Mouse (Mus musculus): ENCODE measurements around the gene Rab6b. TPM values are rescaled to one million over a fixed set of nuclear protein-coding genes. Genes with fewer than 3 reads are reported as not detected.

The Rab6b gene
- polyA plus RNA-seq, 1 experiment = not detected

- TF ChIP-seq GATA1 (IDR thresholded peaks at IDR 0.05; ENCODE audit: low read length) = no peak
Measured at GRCm38 (mm10) chr9:103153286-103153685, 41.7 kb downstream of the Rab6b start.

DNA sequence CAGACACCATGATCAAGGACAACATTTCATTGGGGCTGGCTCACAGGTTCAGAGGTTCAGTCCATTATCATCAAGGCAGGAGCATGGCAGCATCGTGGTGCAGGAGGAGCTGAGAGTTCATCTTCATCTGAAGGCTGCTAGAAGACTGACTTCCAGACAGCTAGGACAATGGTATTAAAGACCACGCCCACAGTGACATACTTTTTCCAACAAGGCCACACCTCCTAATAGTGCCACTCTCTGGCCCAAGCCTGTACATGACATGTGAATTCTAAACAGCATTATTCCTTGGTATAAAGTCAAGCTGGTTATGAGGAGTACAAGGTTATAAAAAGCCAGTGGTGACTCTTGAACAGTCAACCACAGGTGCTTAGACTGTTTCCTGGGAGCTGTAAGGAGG, 43.0 kb downstream of the Rab6b start:
- no peak for TF ChIP-seq GATA1 (IDR thresholded peaks at IDR 0.05; ENCODE audit: low read length)

GRCm38 (mm10) chr9:103163806-103164205, 52.2 kb downstream of the Rab6b start:
- no peak for TF ChIP-seq GATA1 (IDR thresholded peaks at IDR 0.05; ENCODE audit: low read length)

- no peak for TF ChIP-seq GATA1 (IDR thresholded peaks at IDR 0.05; ENCODE audit: low read length)
Measured at GRCm38 (mm10) chr9:103168046-103168445, 56.5 kb downstream of the Rab6b start.

DNA sequence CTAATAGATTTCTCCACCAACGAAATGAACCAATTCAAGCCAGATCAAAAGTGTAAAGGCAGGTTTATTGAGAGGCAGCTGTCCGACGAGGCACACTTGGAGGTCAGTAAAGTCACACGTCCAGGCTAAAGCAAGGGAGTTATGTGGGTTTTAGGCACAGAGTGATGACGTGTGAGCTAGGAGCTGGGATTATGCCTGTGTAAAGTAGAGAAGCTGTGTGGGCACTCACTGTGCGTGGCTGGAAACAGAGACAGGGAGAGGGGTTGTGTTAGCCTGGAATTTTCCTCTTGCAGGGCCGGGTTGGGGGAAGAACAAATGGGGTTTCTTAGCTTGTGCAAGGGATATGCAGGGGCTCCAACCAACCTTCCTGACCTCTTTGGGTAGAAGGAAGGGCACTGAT, 57.2 kb downstream of the Rab6b start:
- TF ChIP-seq GATA1 (IDR thresholded peaks at IDR 0.05; ENCODE audit: low read length) = no peak

DNA sequence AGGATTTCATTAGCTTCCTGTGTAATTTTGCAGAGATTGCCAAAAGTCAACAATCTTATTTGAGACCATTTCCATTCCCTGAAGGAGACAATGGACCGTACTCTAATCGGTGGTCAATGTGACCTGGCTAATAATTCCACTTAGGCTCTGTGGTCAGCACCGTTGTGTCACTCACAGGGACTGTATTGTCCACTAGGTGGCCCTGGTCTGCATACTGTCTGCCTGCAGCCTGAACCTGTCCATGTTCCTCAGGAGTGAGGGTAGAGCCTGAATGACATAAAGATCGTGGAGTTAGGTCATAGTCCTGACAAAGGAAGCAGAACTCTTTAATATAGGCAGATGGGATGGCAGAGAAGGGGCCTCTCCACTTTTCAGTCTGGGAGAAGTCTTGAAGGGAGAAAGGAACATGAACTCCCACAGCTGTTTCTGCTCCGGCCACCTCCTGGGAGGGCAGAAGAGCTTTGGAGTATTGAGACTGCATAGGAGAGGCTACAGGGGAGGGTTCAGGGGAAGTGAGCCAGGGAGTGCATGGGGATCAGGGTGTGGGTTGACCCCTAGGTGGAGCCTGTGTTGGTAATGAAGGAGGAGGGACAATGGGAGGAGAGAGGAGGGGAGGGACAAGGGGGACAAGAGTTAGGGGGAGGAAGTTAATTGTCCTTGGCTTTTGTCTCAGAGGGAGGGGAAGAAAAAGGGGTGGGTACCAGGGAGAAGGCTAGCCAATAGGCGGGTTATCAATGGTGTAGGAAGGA, 63.4 kb downstream of the Rab6b start:
- no peak for TF ChIP-seq GATA1 (IDR thresholded peaks at IDR 0.05; ENCODE audit: low read length)

- no peak for TF ChIP-seq GATA1 (IDR thresholded peaks at IDR 0.05; ENCODE audit: low read length)
Measured at GRCm38 (mm10) chr9:103175692-103176091, 64.1 kb downstream of the Rab6b start.

GRCm38 (mm10) chr9:103180303-103180702, 68.7 kb downstream of the Rab6b start:
- no peak for TF ChIP-seq GATA1 (IDR thresholded peaks at IDR 0.05; ENCODE audit: low read length)

DNA sequence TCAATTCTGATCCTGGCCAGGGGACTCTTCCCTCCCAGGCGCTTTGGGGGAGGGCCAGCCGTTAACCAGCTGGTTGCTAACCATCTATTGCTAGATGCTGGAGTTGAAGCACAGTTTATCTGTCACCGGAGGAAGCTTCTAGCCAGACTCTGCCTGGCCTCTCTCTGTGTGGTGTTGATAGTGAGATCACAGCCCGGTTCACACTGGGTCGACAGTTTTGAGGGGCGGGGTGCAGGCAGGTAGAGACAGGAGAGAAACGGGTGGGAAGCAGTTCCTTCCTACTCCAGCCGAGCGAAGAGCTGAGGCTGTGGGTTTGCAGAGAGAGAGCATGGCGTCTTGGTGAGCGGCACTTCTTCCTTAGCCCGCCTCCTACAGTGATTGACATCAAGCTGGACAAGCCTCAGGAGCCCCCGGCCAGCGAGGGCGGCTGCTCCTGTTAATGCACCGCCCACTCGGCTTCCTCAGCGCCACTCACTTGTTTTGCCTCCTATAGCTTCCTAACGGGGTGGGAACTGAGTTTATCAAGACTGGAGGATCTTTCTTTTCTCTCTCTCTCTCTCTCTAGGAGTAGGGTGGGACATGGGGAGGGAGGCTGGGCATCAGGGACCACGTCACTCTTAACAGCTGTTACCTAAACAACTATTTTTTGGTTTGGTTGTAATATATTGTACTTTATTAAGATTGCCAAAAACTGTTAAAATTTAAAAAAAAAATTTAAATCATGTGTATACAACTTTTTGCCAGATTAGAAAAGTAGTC, 69.4 kb downstream of the Rab6b start:
- no peak for TF ChIP-seq GATA1 (IDR thresholded peaks at IDR 0.05; ENCODE audit: low read length)

- TF ChIP-seq GATA1 (IDR thresholded peaks at IDR 0.05; ENCODE audit: low read length) = no peak
Measured at GRCm38 (mm10) chr9:103181886-103182285, 70.3 kb downstream of the Rab6b start.

- no peak for TF ChIP-seq GATA1 (IDR thresholded peaks at IDR 0.05; ENCODE audit: low read length)
Measured at GRCm38 (mm10) chr9:103184855-103185254, 73.3 kb downstream of the Rab6b start.

DNA sequence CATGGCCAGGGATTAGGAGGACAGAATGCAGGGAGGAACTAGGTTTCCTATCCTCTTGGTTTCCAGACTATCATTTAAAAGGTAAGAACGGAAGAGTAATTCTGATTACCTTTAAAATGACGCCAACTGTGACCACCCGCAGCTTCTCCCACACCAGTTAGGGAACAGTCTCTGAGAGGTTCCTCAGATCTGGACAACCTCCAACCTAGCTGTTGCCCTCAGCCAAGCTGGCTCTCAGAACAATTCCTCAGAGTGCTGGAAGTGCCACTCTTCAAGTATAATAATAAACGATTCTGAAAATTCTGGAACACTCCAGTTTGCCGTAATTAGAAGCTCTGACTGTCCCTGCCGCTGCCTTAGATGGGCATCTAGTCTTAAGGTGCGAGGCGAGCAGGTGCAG, 74.4 kb downstream of the Rab6b start:
- no peak for TF ChIP-seq GATA1 (IDR thresholded peaks at IDR 0.05; ENCODE audit: low read length)

- TF ChIP-seq GATA1 (IDR thresholded peaks at IDR 0.05; ENCODE audit: low read length) = no peak
Measured at GRCm38 (mm10) chr9:103186747-103187146, 75.2 kb downstream of the Rab6b start.

- no peak for TF ChIP-seq GATA1 (IDR thresholded peaks at IDR 0.05; ENCODE audit: low read length)
Measured at GRCm38 (mm10) chr9:103188416-103188815, 76.8 kb downstream of the Rab6b start.

DNA sequence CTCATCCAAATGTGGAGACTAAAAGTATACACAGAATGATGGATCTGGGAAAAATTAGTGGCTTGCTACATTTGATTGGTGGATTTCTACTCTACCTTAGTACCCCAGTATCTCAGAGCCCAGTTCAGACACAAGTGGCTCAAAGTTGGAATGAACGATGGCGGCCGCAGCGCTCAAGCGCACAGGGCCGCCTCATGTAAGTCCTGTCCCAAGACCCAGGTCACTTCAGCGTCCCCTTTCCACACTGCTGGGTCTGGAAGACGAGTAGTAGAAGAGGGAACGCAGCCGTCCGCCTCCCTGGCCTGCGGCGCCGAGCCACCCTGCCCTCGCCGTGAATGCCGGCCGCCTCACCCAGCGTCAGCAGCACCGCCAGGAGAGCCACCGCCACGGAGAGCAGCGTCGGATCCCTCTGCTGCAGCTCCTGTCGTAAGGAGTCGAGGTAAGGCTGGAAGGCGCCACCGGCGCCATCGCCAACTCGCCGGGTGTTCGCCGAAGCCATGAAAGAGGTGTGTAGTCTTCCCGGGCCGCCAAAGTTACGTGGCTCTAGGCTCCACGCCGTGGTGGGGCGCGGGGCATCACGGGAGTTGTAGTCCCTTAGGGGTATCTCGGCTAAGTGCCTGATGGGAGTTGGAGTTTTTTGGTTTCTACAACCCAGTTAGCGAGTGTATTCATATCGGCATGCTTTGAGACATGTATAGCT, 90.1 kb downstream of the Rab6b start, which contains the start of gene Srprb:
Gene Srprb (minus strand): TSS at position 577 of the 700 bp plus-strand sequence.
- no peak for TF ChIP-seq GATA1 (IDR thresholded peaks at IDR 0.05; ENCODE audit: low read length)

DNA sequence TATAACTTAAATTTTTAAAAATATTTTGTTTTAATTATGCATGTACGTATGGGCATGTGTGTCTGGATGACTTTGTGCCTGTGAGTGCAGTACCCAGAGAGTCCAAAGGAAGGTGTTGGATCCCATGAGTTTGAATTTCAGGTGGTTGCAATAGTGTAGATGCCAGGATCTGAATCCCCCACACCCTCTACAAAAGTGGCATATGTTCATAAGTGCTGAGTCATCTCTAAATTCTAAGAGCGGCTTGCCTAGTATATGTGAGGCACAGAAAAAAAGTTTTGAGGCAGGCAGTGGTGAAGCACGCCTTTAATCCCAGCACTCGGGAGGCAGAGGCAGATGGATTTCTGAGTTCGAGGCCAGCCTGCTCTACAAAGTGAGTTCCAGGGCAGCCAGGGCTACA, 94.2 kb downstream of the Rab6b start:
- TF ChIP-seq GATA1 (IDR thresholded peaks at IDR 0.05; ENCODE audit: low read length) = no peak

Measured in G1E-ER4 (cell line).